Mouse (Mus musculus): Measurements from ENCODE around the gene Casq1.

GRCm38 (mm10) chr1:172207111-172207584 is 12.5 kb downstream of the Casq1 start:
- TF ChIP-seq CTCF (IDR thresholded peaks at IDR 0.05; ENCODE audit: insufficient read depth, low read depth, low read length) = no peak
- no peak for TF ChIP-seq POLR2A (IDR thresholded peaks at IDR 0.05; ENCODE audit: insufficient read depth, low read depth, low read length)
